Mouse (Mus musculus): ENCODE results near the gene Prtg. TPM values are rescaled to one million over a fixed set of nuclear protein-coding genes. Genes with fewer than 3 reads are reported as not detected.

The Prtg gene
- total and polyA plus RNA-seq, 2 experiments from 2014 or later: 0.18 to 0.76 TPM

- Histone ChIP-seq H3K4me1 (ENCODE audit: insufficient read depth) (no peaks in the 10 kb centered on the region), H3K4me3 (ENCODE audit: low read depth, low read length) (no peak overlapping the region), H3K27me3 (ENCODE audit: insufficient read depth, low read length) (peaks cover 4% of the 10 kb centered on the region; the same call in 1 of the 2 replicates), H3K36me3 (ENCODE audit: insufficient read depth) (no peaks in the 10 kb centered on the region), H3K27ac (ENCODE audit: low read depth, low read length) (no peak overlapping the region), H3K4me2 (ENCODE audit: low read depth) (no peak overlapping the region), H3K9ac (no peak overlapping the region), H3K9me3 (ENCODE audit: low read length) (no peaks in the 10 kb centered on the region)
- DNase-seq (no peak), ATAC-seq (no peak)
- TF ChIP-seq CTCF (IDR thresholded peaks at IDR 0.05; ENCODE audit: low read depth): no peak
- WGBS: 42% methylated on average over 3 of the region's 3 CpGs
Measured at GRCm38 (mm10) chr9:72879601-72880000, 72.9 kb downstream of the Prtg start.

GRCm38 (mm10) chr9:72880225-72880960, 73.7 kb downstream of the Prtg start:
- Histone ChIP-seq H3K9me3 (ENCODE audit: low read length) (no peaks in the 10 kb centered on the region), H3K27ac (ENCODE audit: low read depth, low read length) (no peak overlapping the region), H3K4me1 (ENCODE audit: insufficient read depth) (no peaks in the 10 kb centered on the region), H3K9ac (no peak overlapping the region), H3K4me2 (ENCODE audit: low read depth) (no peak overlapping the region), H3K36me3 (ENCODE audit: insufficient read depth) (no peaks in the 10 kb centered on the region), H3K4me3 (ENCODE audit: low read depth, low read length) (no peak overlapping the region), H3K27me3 (ENCODE audit: insufficient read depth, low read length) (peaks cover 4% of the 10 kb centered on the region; the same call in 1 of the 2 replicates)
- TF ChIP-seq CTCF (IDR thresholded peaks at IDR 0.05; ENCODE audit: low read depth): no peak
- no peak for ATAC-seq
- WGBS: 32% methylated on average over 16 of the region's 16 CpGs
- DNase-seq: no peak

- H3K9ac ChIP-seq: no peak overlapping the region
- no peak for ATAC-seq
- H3K27me3 ChIP-seq (ENCODE audit: insufficient read depth, low read length): peaks cover 4% of the 10 kb centered on the region; the same call in 1 of the 2 replicates
- H3K4me3 ChIP-seq (ENCODE audit: low read depth, low read length): no peak overlapping the region
- no peaks in the 10 kb centered on the region for H3K9me3 ChIP-seq (ENCODE audit: low read length)
- no peaks in the 10 kb centered on the region for H3K4me1 ChIP-seq (ENCODE audit: insufficient read depth)
- H3K36me3 ChIP-seq (ENCODE audit: insufficient read depth): no peaks in the 10 kb centered on the region
- no peak for TF ChIP-seq CTCF (IDR thresholded peaks at IDR 0.05; ENCODE audit: low read depth)
- no peak for DNase-seq
- no peak overlapping the region for H3K27ac ChIP-seq (ENCODE audit: low read depth, low read length)
- 23% methylated on average over 15 of the region's 15 CpGs for WGBS
- no peak overlapping the region for H3K4me2 ChIP-seq (ENCODE audit: low read depth)
Measured at GRCm38 (mm10) chr9:72881026-72881768, 74.5 kb downstream of the Prtg start.

- ATAC-seq (peak; percentile 88), DNase-seq (peak; percentile 81)
- WGBS: 12% methylated on average over 3 of the region's 3 CpGs
- H3K4me2 ChIP-seq (ENCODE audit: low read depth): no peak overlapping the region
- H3K36me3 ChIP-seq (ENCODE audit: insufficient read depth): no peaks in the 10 kb centered on the region
- H3K27me3 ChIP-seq (ENCODE audit: insufficient read depth, low read length): peaks cover under 1% of the 10 kb centered on the region; the same call in 1 of the 2 replicates
- H3K9me3 ChIP-seq (ENCODE audit: low read length): no peaks in the 10 kb centered on the region
- peak; percentile 93 for TF ChIP-seq CTCF (IDR thresholded peaks at IDR 0.05; ENCODE audit: low read depth)
- no peak overlapping the region for H3K27ac ChIP-seq (ENCODE audit: low read depth, low read length)
- no peak overlapping the region for H3K4me3 ChIP-seq (ENCODE audit: low read depth, low read length)
- no peaks in the 10 kb centered on the region for H3K4me1 ChIP-seq (ENCODE audit: insufficient read depth)
- no peak overlapping the region for H3K9ac ChIP-seq
Measured at GRCm38 (mm10) chr9:72883940-72884339, 77.3 kb downstream of the Prtg start.

- DNase-seq (peak; percentile 66), ATAC-seq (0 out of 2 replicates have a peak, but pooled peaks have one; percentile 36)
- peak; percentile 71 for TF ChIP-seq CTCF (IDR thresholded peaks at IDR 0.05; ENCODE audit: low read depth)
- H3K9ac ChIP-seq: no peak overlapping the region
- no peaks in the 10 kb centered on the region for H3K9me3 ChIP-seq (ENCODE audit: low read length)
- H3K27me3 ChIP-seq (ENCODE audit: insufficient read depth, low read length): no peaks in the 10 kb centered on the region
- 82% methylated on average over 1 of the region's 1 CpGs for WGBS
- no peaks in the 10 kb centered on the region for H3K4me1 ChIP-seq (ENCODE audit: insufficient read depth)
- H3K4me3 ChIP-seq (ENCODE audit: low read depth, low read length): no peak overlapping the region
- H3K36me3 ChIP-seq (ENCODE audit: insufficient read depth): no peaks in the 10 kb centered on the region
- no peak overlapping the region for H3K27ac ChIP-seq (ENCODE audit: low read depth, low read length)
- no peak overlapping the region for H3K4me2 ChIP-seq (ENCODE audit: low read depth)
Measured at GRCm38 (mm10) chr9:72889777-72890176, 83.1 kb downstream of the Prtg start.

GRCm38 (mm10) chr9:72890499-72891085, 83.9 kb downstream of the Prtg start:
- ATAC-seq: no peak
- H3K9ac ChIP-seq: no peak overlapping the region
- no peaks in the 10 kb centered on the region for H3K9me3 ChIP-seq (ENCODE audit: low read length)
- TF ChIP-seq CTCF (IDR thresholded peaks at IDR 0.05; ENCODE audit: low read depth): no peak
- no peak overlapping the region for H3K27ac ChIP-seq (ENCODE audit: low read depth, low read length)
- no peak for DNase-seq
- no peaks in the 10 kb centered on the region for H3K36me3 ChIP-seq (ENCODE audit: insufficient read depth)
- H3K4me1 ChIP-seq (ENCODE audit: insufficient read depth): no peaks in the 10 kb centered on the region
- H3K27me3 ChIP-seq (ENCODE audit: insufficient read depth, low read length): no peaks in the 10 kb centered on the region
- no peak overlapping the region for H3K4me3 ChIP-seq (ENCODE audit: low read depth, low read length)
- H3K4me2 ChIP-seq (ENCODE audit: low read depth): no peak overlapping the region
- 77% methylated on average over 10 of the region's 10 CpGs for WGBS

- H3K27ac ChIP-seq (ENCODE audit: low read depth, low read length): no peak overlapping the region
- WGBS: 90% methylated on average over 5 of the region's 5 CpGs
- DNase-seq (no peak), ATAC-seq (no peak)
- no peak overlapping the region for H3K4me2 ChIP-seq (ENCODE audit: low read depth)
- H3K4me1 ChIP-seq (ENCODE audit: insufficient read depth): no peaks in the 10 kb centered on the region
- H3K4me3 ChIP-seq (ENCODE audit: low read depth, low read length): no peak overlapping the region
- H3K27me3 ChIP-seq (ENCODE audit: insufficient read depth, low read length): no peaks in the 10 kb centered on the region
- no peak for TF ChIP-seq CTCF (IDR thresholded peaks at IDR 0.05; ENCODE audit: low read depth)
- H3K36me3 ChIP-seq (ENCODE audit: insufficient read depth): no peaks in the 10 kb centered on the region
- H3K9ac ChIP-seq: no peak overlapping the region
- H3K9me3 ChIP-seq (ENCODE audit: low read length): no peaks in the 10 kb centered on the region
Measured at GRCm38 (mm10) chr9:72892761-72893160, 86.1 kb downstream of the Prtg start.

All from forebrain, postnatal 0 days (tissue).